Mouse (Mus musculus) left cerebral cortex, adult 9 months (tissue): ENCODE measurements around the gene Adgrl1.

Experiments
- DNase-seq, 2 experiments: peaks; one replicate each; pipeline ENCODE4 v3.0.0; 2022; ENCODE audit warnings: low spot score in 2 of 2

Adgrl1 gene

DNA sequence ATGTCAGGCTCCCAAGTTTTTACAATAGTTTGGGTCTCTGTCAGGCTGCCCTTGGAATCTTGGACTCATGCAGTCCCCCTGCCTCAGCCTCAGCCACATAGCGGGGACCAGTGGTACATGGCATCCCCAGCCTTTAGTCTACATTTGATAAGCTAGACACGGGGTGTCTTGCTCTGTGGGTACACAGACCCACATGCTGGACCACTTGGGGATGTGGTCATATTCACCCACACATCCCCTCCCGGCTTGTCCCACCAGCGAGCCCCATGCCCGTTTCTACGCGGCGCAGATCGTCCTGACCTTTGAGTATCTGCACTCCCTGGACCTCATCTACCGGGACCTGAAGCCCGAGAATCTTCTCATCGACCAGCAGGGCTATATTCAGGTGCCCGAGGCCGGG lies 90.3 kb downstream of the Adgrl1 start:
- DNase-seq = no peak
